In genomic region chr3:135521963-135522362, GRCm38 (mm10) we compare ENCODE assay signal across 9 mouse cellular contexts. TPM values are rescaled to one million over a fixed set of nuclear protein-coding genes. Genes with fewer than 3 reads are reported as not detected.
DNase-seq lines count a peak whose midpoint lies in the region; ATAC-seq and TF ChIP-seq lines count a peak whose summit lies in the region.
"Had no signal": no experiment of that assay in that cellular context is flagged by ENCODE, and none has a peak within 500 bp of the region (broad histone marks: within the 10 kb centered on the region; RNA-seq: fewer than 3 reads in every experiment).

No protein-coding gene starts in this region.

- DNase-seq in MN1 (ENCODE audit: low spot score), result peak; percentile 76
- DNase-seq in cerebellum, adult 2 months, result peak; percentile 74 to 87
- no peak for DNase-seq in limb, embryonic 10.5 days (ENCODE audit: low spot score)
- DNase-seq in ovary, postnatal 36 days (ENCODE audit: low spot score), result peak; percentile 45
- DNase-seq in retina, postnatal 1 day, result no peak
- DNase-seq in left cerebral cortex, adult 2 months (ENCODE audit: extremely low spot score in 1 of 2, low spot score in 2 of 2), result no peak
- no peak for DNase-seq in left cerebral cortex, adult 9 months (ENCODE audit: low spot score in 2 of 2)

- no peak for TF ChIP-seq CTCF in cerebellum, adult 2 months (IDR thresholded peaks at IDR 0.05; ENCODE audit: borderline replicate concordance, insufficient read depth, low read depth, low read length)
- no peak for TF ChIP-seq CTCF in left cerebral cortex, adult 2 months (IDR thresholded peaks at IDR 0.05)

- H3K27ac ChIP-seq in cerebellum, adult 2 months (ENCODE audit: insufficient read depth, low read length), result no peak overlapping the region
- H3K27ac ChIP-seq in heart, embryonic 13.5 days (replicated peaks), result peak overlapping the region; percentile 96
- peak overlapping the region; percentile 34; the same call in 1 of the 2 replicates for H3K27ac ChIP-seq in limb, embryonic 10.5 days
- no peak overlapping the region for H3K27ac ChIP-seq in left cerebral cortex, adult 2 months
- H3K27ac ChIP-seq: neural tube, embryonic 12.5 days had no signal

- peak overlapping the region; percentile 61 for H3K4me2 ChIP-seq in heart, embryonic 13.5 days

- H3K4me1 ChIP-seq in cerebellum, adult 2 months (ENCODE audit: control insufficient read depth, insufficient read depth, low read length), result peaks cover 13% of the 10 kb centered on the region
- peaks cover 57% of the 10 kb centered on the region for H3K4me1 ChIP-seq in heart, embryonic 13.5 days
- peaks cover 13% of the 10 kb centered on the region for H3K4me1 ChIP-seq in limb, embryonic 10.5 days
- H3K4me1 ChIP-seq: neural tube, embryonic 12.5 days had no signal

- H3K27me3 ChIP-seq in cerebellum, adult 2 months (ENCODE audit: control insufficient read depth, insufficient read depth, low read length), result no peaks in the 10 kb centered on the region
- H3K27me3 ChIP-seq in heart, embryonic 13.5 days (replicated peaks), result no peaks in the 10 kb centered on the region
- no peaks in the 10 kb centered on the region for H3K27me3 ChIP-seq in limb, embryonic 10.5 days (ENCODE audit: low read depth, poor library complexity, severe bottlenecking)
- H3K27me3 ChIP-seq: neural tube, embryonic 12.5 days had no signal

- H3K4me3 ChIP-seq in cerebellum, adult 2 months (replicated peaks; ENCODE audit: insufficient read depth, low read depth, low read length), result no peak overlapping the region
- H3K4me3 ChIP-seq in heart, embryonic 13.5 days, result peak overlapping the region; percentile 32; the same call in 1 of the 2 replicates
- H3K4me3 ChIP-seq in limb, embryonic 10.5 days, result no peak overlapping the region
- H3K4me3 ChIP-seq in left cerebral cortex, adult 2 months, result no peak overlapping the region
- H3K4me3 ChIP-seq: neural tube, embryonic 12.5 days had no signal

- H3K9ac ChIP-seq in heart, embryonic 13.5 days, result peak overlapping the region; percentile 70
- H3K9ac ChIP-seq: neural tube, embryonic 12.5 days had no signal

- WGBS in cerebellum, adult 2 months, result 17% methylated on average over 4 of the region's 4 CpGs
- 4% methylated on average over 4 of the region's 4 CpGs for WGBS in heart, embryonic 13.5 days
- 62% methylated on average over 4 of the region's 4 CpGs for WGBS in limb, embryonic 10.5 days

- intact Hi-C loops in left cerebral cortex, adult 2 months (cut with DNase I), result no loop called here

- H3K36me3 ChIP-seq in heart, embryonic 13.5 days, result peaks cover 21% of the 10 kb centered on the region
- H3K36me3 ChIP-seq in limb, embryonic 10.5 days, result no peaks in the 10 kb centered on the region
- H3K36me3 ChIP-seq: neural tube, embryonic 12.5 days had no signal

- TF ChIP-seq POLR2A in cerebellum, adult 2 months (IDR thresholded peaks at IDR 0.05; ENCODE audit: borderline replicate concordance, insufficient read depth, low read length), result no peak

- ATAC-seq in heart, embryonic 13.5 days (ENCODE audit: extremely low read depth, insufficient number of reproducible peaks, low FRiP score, low TSS enrichment), result peak; percentile 68

- no peaks in the 10 kb centered on the region for H3K9me3 ChIP-seq in heart, embryonic 13.5 days
- no peaks in the 10 kb centered on the region for H3K9me3 ChIP-seq in limb, embryonic 10.5 days (replicated peaks)
- H3K9me3 ChIP-seq: neural tube, embryonic 12.5 days had no signal

RNA-seq across cellular contexts. Expression of gene Manba, which starts 36.6 kb away (rescaled TPM):
- 8.8 and 9.8 TPM in 2 replicates for polyA plus RNA-seq in cerebellum, adult 2 months (2012; rRNA removed)
- 31.5 and 37.4 TPM in 2 replicates for polyA plus RNA-seq in heart, embryonic 13.5 days (2015; fragmentation: Nextera tagmentation; extraction: Ambion mirVana)
- polyA plus RNA-seq in limb, embryonic 10.5 days (2016; fragmentation: Nextera tagmentation; extraction: Ambion mirVana), result 1.9 and 2.5 TPM in 2 replicates
- total RNA-seq in left cerebral cortex, adult 2 months (2021), result 10 to 100 TPM in 1 of 2 experiments, 1 to 10 TPM in 1; 8.9 to 15.5 TPM

Comparison
In these comparisons a context has a peak if more than half of its experiments do, and no peak if none do; other contexts are left out.
1. DNase-seq: peak in MN1 (single experiment), cerebellum, adult 2 months (2 of 2) and ovary, postnatal 36 days (single experiment); none in limb, embryonic 10.5 days (single experiment), retina, postnatal 1 day (single experiment), left cerebral cortex, adult 2 months (0 of 2) and left cerebral cortex, adult 9 months (0 of 2).
2. H3K27ac ChIP-seq: peak in heart, embryonic 13.5 days (single experiment) and limb, embryonic 10.5 days (single experiment); none in cerebellum, adult 2 months (single experiment) and left cerebral cortex, adult 2 months (single experiment).